Mouse (Mus musculus) G1E (cell line): ENCODE results near the gene 3110009E18Rik.

ENCODE experiments used
- CTCF ChIP-seq: IDR thresholded peaks from 2 replicates; pipeline ENCODE4 v1.5.1; 2012; ENCODE audit warnings: low read depth, low read length, inconsistent platforms, mixed read lengths
- GATA1 ChIP-seq: IDR thresholded peaks from 2 replicates; pipeline ENCODE4 v1.6.1; 2012; ENCODE audit warnings: borderline replicate concordance, low read length, inconsistent platforms, mixed read lengths

DNA sequence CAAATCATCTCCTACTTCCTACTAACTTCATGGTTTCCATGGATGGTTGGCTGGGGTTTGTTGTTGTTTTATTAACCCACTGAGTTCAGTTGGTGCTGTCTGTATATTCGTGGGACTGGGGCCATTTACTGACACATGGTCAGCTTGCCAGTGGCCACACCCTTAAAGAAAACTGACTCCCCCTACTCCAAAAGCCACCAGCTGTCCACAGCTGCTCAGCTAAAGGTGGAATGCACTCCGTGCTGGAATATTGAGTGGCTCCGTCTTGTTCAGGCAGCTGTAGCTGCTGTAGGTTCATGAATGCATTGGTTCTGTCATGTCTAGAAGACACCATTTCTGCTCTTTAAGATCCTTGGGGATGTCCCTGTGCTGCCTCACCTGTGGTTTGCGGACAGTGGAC lies 102.6 kb downstream of the 3110009E18Rik start:
- TF ChIP-seq GATA1 (no peak), CTCF (no peak)
